Mouse (Mus musculus) brain, embryonic 14.5 days (tissue): ENCODE measurements around the gene Mrps24.

Experiments used
- CTCF ChIP-seq: fragments of 200-500 bp; IDR thresholded peaks from 2 replicates; pipeline ENCODE4 v1.5.1; 2012; ENCODE audit warnings: inconsistent platforms, mild to moderate bottlenecking, moderate library complexity, borderline replicate concordance; ENCODE audit not compliant: insufficient read depth, insufficient read length; ENCODE audit errors: extremely low read depth
- POLR2A ChIP-seq: fragments of 200-500 bp; IDR thresholded peaks from 2 replicates; pipeline ENCODE4 v1.6.1; 2012; ENCODE audit warnings: mild to moderate bottlenecking, inconsistent platforms, borderline replicate concordance; ENCODE audit not compliant: poor library complexity, insufficient read depth, insufficient read length, severe bottlenecking; ENCODE audit errors: extremely low read depth

GRCm38 (mm10) chr11:5715630-5716105, at the start of gene Mrps24:
- no peak for TF ChIP-seq POLR2A
- TF ChIP-seq CTCF: no peak
